Mouse (Mus musculus): ENCODE data around the gene Rtn4rl1.
"Not testable (repeated sequence)": the region's sequence is repeated elsewhere in the genome, so short reads cannot be mapped to it uniquely, and the experiment has no call there.

Rtn4rl1 gene

GRCm38 (mm10) chr11:75275035-75275434, 81.5 kb downstream of the Rtn4rl1 start:
- DNase-seq (ENCODE audit: low read depth, low spot score): no peak

GRCm38 (mm10) chr11:75278115-75278514, 84.5 kb downstream of the Rtn4rl1 start:
- no peak for DNase-seq (ENCODE audit: low read depth, low spot score)

DNA sequence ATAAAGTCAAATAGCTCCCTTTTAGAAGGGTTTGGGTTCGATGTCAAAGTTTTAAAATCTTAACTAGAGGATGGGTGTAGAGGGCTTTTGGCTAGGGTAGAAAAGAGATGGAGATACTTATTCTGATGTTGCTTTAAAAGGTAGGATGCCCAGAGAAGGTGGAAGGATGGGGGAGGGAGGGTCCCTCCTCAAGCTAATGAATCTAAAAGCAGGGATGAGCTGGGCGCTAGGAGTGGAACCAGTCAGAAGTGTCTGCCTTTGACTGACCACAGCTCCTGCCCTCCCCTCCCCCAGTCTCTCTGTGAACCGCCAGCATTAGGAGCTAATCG, 85.4 kb downstream of the Rtn4rl1 start:
- no peak for DNase-seq (ENCODE audit: low read depth, low spot score)

DNA sequence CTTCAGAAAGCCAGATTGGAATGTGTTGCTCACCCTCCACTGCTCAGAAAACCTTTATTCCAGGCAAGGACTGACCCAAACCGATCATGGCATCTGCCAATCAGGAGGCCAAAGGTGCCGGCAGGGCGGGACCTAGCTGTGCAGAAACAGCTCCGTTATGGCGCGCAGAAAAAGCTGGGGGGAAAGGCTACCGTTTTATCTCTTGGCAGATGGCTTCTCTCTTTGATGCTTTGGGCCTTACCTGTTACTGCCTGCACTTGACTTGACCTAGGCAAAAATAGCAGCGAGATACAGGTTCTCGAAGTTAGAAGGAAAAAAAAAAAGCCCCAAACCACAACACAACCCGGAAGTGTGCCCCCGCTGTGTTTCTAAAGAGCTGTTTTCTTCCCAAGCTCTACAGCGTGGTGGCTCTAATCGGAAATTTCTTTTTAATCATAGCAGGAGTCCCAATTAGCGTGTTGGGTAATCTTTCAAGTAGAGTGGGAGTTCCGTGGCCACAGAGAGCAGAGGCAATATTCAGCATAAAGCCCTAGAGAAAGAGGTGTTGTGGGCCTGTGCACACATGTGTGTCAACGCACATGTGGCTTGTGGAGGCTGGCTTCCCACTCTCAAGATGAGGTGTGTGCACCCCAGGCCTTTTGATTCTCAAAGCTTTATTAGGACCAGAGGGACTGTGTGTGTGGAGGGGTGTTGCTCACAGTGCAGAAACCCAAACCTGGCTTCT, 85.9 kb downstream of the Rtn4rl1 start:
- DNase-seq (ENCODE audit: low read depth, low spot score): no peak

- DNase-seq (ENCODE audit: low read depth, low spot score): no peak
These were observed 86.5 kb downstream of the Rtn4rl1 start for GRCm38 (mm10) chr11:75280066-75280410.

GRCm38 (mm10) chr11:75280435-75281001, 86.9 kb downstream of the Rtn4rl1 start:
- DNase-seq (ENCODE audit: low read depth, low spot score): no peak

- no peak for DNase-seq (ENCODE audit: low read depth, low spot score)
These were observed 88.0 kb downstream of the Rtn4rl1 start for GRCm38 (mm10) chr11:75281380-75282256.

- DNase-seq (ENCODE audit: low read depth, low spot score): no peak
These were observed 89.0 kb downstream of the Rtn4rl1 start for GRCm38 (mm10) chr11:75282496-75283120.

GRCm38 (mm10) chr11:75283784-75284183, 90.2 kb downstream of the Rtn4rl1 start:
- DNase-seq (ENCODE audit: low read depth, low spot score): not testable (repeated sequence)

- no peak for DNase-seq (ENCODE audit: low read depth, low spot score)
These were observed 92.4 kb downstream of the Rtn4rl1 start for GRCm38 (mm10) chr11:75285893-75286467.

- no peak for DNase-seq (ENCODE audit: low read depth, low spot score)
These were observed 93.3 kb downstream of the Rtn4rl1 start for GRCm38 (mm10) chr11:75286868-75287267.

DNA sequence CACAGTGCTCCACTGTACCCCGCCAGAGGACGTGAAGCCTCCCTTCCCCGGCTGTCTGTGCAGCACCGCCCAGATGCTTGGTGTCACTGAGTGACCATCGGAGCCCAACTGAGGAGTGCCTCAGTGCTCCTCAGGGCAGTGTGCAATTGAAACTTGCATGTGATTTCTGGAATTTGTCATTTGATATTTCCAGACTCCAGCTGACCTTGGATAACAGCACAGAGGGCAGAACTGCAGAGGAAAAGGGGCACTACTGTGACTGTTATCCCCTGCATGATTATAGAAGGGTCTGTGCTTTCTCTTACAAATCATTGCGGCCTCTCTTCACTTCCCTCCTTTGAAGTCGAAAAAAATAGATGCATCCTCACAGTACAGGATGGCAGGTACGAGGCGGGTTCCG, 94.4 kb downstream of the Rtn4rl1 start:
- no peak for DNase-seq (ENCODE audit: low read depth, low spot score)

GRCm38 (mm10) chr11:75288517-75288916, 94.9 kb downstream of the Rtn4rl1 start:
- DNase-seq (ENCODE audit: low read depth, low spot score): no peak

DNA sequence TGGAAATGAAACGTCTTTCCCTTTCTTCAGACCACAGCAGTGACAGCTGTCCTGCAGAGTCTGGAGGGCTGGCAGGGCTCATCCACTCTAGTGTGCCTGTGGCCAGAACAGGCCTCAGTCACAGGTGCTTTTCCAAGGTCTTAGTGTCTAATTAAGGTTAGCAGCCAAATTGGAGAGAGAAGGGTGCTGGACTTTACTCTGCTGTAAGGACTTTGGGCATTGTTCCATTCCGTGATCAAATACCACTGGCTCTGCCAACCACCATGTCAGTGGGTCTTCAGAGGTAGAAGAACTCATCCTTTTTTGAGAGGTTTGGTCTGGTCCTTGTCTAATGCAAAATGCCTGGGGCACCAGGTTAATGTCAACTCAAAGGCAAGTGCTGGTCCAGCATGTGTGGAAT, 95.5 kb downstream of the Rtn4rl1 start:
- no peak for DNase-seq (ENCODE audit: low read depth, low spot score)

GRCm38 (mm10) chr11:75290566-75291271, 97.1 kb downstream of the Rtn4rl1 start:
- DNase-seq (ENCODE audit: low read depth, low spot score): peak; percentile 92

DNA sequence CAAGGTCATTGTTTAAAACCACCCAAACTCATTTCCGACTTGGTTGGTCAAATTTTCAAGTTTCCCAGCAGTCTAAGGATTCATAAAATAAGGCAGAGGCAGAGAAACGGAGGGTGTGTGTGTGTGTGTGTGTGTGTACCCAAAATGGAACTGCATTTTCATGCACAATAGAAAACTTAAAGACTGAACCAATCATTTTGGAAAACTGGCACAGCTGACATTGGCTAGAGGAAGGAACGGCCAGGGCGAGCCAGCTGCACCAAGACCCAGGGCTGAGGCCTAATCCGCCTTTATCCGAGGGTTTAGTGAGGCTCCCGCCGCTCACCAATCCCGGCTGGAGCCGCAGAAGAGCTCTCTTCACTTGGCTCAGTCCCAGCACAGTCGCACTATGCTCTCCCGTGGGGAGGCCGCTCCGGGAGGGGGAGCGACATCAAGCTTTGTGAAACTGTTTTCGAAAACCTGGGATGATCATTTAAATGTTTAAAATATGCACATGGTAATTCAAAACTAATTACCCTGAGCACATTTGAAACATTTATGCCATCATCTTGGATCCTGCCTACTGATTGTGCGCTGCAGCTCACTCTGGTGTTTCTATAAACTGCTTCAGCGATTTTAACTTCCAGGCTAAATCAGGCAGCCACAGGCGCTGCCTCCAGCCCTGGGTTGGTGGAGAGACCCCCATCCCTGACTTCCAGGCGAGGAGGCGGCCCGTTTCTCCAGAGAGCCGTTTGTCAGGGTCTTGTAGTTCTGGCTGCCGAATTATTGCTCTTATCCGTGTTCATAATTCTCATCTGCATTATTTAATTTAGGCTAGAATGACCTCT, 98.0 kb downstream of the Rtn4rl1 start:
- DNase-seq (ENCODE audit: low read depth, low spot score): no peak

GRCm38 (mm10) chr11:75292281-75292680, 98.7 kb downstream of the Rtn4rl1 start:
- DNase-seq (ENCODE audit: low read depth, low spot score): no peak

DNA sequence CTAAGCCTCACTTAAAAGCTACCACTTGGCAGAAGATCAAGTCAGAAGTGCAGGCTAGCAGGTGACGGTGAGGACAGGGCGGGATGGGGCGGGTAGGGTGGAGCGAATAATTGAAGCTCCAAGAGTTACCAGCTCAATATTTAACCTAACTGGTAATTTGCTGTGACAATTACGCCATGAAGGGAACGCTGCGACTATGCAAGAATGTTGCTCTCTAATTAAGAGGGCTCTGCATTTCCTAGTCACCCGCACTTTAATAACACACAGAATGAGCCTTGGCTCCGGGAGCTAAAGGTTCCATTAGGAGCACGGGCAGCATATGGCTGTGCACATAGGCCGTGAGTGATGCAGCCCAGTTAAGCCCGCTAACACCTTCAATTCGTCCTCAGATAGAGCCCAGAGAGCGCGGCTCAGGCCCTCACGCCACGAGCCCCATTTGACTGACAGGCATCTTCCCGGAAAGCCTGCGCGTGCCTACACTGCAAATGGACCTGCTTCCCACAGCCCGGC, 100.3 kb downstream of the Rtn4rl1 start:
- no peak for DNase-seq (ENCODE audit: low read depth, low spot score)

- no peak for DNase-seq (ENCODE audit: low read depth, low spot score)
These were observed 101.3 kb downstream of the Rtn4rl1 start for GRCm38 (mm10) chr11:75294862-75295261.

DNA sequence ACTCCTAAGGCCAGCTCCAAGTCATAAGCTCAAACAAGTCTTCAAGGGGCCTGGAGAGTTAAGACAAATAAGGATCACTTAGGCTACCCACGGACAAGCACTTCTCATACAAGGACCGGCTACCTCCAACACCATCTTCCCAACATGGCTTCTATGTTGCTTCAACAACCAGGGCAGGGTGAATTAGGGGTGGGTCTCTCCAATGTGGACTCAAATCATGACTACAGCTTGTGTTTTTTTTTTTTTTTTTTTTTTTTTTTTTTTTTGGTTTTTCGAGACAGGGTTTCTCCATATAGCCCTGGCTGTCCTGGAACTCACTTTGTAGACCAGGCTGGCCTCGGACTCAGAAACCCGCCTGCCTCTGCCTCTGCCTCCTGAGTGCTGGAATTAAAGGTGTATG, 102.0 kb downstream of the Rtn4rl1 start:
- not testable (repeated sequence) for DNase-seq (ENCODE audit: low read depth, low spot score)
